Mouse (Mus musculus): Measurements from ENCODE around the gene Helb. TPM values are rescaled to one million over a fixed set of nuclear protein-coding genes. Genes with fewer than 3 reads are reported as not detected.
A peak's percentile ranks its signal among the peaks of the same experiment; 100 is the strongest.
"Not testable (repeated sequence)": the region's sequence is repeated elsewhere in the genome, so short reads cannot be mapped to it uniquely, and the experiment has no call there.

Gene Helb
- polyA plus RNA-seq, 1 experiment = 1.0 TPM

DNA sequence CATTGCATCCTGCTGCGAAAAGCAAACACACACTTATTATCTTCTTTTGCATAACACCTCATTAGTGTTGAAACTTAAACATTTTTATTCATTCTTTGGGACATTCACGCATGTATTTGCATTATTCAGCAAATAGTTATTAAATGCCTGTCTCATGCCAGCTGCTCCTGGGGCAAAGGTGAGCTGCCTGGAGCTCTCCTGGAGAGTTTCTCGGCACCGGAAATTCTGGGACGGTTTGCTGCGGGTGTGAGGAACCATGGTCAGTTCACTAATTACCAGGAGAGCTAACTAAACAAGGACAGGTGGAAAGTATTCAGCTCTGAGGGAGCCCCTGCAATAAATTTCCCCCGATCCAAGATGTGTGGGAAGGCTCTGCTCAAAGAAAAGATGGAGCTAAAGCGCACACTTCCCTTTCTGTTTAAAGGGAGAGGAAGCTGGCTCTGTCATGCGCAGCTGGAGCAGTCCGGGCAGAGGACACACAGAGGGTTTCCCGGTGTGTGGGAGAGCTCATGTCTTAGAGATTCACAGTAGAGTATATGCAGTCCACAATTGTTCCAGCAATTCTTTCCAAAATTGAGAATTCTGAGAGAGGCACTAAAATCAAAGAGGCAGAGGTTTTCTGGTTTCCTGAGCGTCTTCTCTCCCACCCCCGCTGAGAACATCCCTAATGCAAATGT is 16.0 kb upstream of the Helb start:
- Histone ChIP-seq H3K27me3 (ENCODE audit: control insufficient read depth) (peaks cover 5% of the 10 kb centered on the region), H3K4me3 (replicated peaks) (no peak overlapping the region), H3K36me3 (ENCODE audit: control insufficient read depth) (no peaks in the 10 kb centered on the region), H3K9me3 (ENCODE audit: control insufficient read depth, low read length) (no peaks in the 10 kb centered on the region), H3K4me1 (ENCODE audit: control insufficient read depth) (no peaks in the 10 kb centered on the region)
- TF ChIP-seq TAL1 (IDR thresholded peaks at IDR 0.05; ENCODE audit: low read length) (no peak), GATA1 (IDR thresholded peaks at IDR 0.05; ENCODE audit: low read length) (no peak)

DNA sequence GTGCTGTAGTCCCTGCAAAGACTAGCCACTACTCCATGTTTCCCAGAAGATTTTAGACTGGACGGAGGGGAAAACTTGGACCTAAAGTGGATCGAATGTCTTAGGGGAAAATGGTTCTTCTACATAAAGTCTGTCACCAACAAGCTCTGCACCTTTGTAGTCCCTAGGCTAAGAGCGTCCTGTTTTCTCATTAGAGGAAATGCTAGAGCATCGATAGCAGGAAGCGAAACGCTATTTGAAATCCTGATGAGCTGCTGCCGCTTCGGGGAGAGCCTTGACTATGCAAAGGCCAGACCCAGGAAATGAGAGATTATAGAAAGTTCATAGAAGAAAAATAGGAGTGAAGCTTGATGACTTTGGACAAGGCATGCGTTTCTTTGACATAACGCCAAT is 12.7 kb upstream of the Helb start:
- Histone ChIP-seq H3K4me1 (ENCODE audit: control insufficient read depth) (no peaks in the 10 kb centered on the region), H3K36me3 (ENCODE audit: control insufficient read depth) (no peaks in the 10 kb centered on the region), H3K9me3 (ENCODE audit: control insufficient read depth, low read length) (no peaks in the 10 kb centered on the region), H3K27me3 (ENCODE audit: control insufficient read depth) (peaks cover 5% of the 10 kb centered on the region), H3K4me3 (replicated peaks) (no peak overlapping the region)
- TF ChIP-seq TAL1 (IDR thresholded peaks at IDR 0.05; ENCODE audit: low read length) (no peak), GATA1 (IDR thresholded peaks at IDR 0.05; ENCODE audit: low read length) (no peak)

DNA sequence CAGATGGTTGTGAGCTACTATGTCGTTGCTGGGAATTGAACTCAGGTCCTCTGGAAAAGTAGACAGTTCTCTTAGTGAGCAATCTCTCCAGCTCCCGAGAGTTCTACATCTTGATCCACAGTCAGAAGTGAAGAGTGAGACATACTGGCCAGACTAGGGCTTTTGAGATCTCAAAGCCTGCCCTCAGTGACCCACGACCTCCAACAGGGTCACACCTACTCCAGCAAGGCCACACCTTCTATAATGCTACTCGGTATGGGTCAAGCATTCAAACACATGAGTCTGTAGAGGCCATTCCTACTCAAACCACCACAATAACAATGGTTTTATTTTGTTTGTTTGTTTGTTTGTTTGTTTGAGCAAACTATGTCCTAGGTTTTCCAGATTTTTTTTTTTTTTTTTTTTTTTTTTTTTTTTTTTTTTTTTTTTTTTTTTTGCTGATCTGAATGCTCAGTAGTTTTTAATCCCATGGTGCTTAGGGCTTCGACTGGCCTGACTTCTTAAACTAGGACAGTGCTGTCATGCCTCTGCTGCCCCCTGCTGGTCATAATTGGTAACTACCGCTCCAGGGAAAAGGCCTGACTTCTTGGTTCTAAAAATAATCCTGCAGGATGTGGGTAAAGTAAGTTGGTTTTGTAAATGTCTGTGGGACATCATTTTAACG is 12.1 kb upstream of the Helb start:
- no peak overlapping the region for H3K4me3 ChIP-seq (replicated peaks)
- H3K4me1 ChIP-seq (ENCODE audit: control insufficient read depth) = no peaks in the 10 kb centered on the region
- no peaks in the 10 kb centered on the region for H3K36me3 ChIP-seq (ENCODE audit: control insufficient read depth)
- no peak for TF ChIP-seq TAL1 (IDR thresholded peaks at IDR 0.05; ENCODE audit: low read length)
- TF ChIP-seq GATA1 (IDR thresholded peaks at IDR 0.05; ENCODE audit: low read length) = no peak
- H3K27me3 ChIP-seq (ENCODE audit: control insufficient read depth) = peaks cover 5% of the 10 kb centered on the region
- peaks cover 3% of the 10 kb centered on the region; the same call in 1 of the 2 replicates for H3K9me3 ChIP-seq (ENCODE audit: control insufficient read depth, low read length)

DNA sequence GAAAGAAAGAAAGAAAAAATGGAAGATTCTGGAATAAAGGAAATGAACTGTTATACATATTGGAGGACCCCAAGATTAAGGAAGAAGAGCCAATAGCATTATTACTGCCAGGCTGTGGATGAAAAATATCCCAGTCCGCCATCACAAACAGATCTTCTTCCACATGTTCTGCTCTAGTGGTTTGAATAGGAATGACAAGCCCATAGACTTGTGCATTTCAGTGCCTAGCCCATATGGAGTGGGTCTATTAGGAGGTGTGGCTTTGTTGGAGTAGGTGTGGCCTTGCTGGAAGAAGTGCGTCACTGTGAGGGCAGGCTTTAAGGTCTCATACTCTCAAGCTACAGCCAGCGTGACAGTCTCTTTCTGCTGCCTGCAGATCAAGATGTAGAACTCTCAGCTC is 10.9 kb upstream of the Helb start:
- H3K4me1 ChIP-seq (ENCODE audit: control insufficient read depth) = no peaks in the 10 kb centered on the region
- H3K4me3 ChIP-seq (replicated peaks) = no peak overlapping the region
- peaks cover 2% of the 10 kb centered on the region for H3K27me3 ChIP-seq (ENCODE audit: control insufficient read depth)
- H3K9me3 ChIP-seq (ENCODE audit: control insufficient read depth, low read length) = peaks cover 4% of the 10 kb centered on the region; the same call in 1 of the 2 replicates
- TF ChIP-seq GATA1 (IDR thresholded peaks at IDR 0.05; ENCODE audit: low read length) (no peak), TAL1 (IDR thresholded peaks at IDR 0.05; ENCODE audit: low read length) (no peak)
- H3K36me3 ChIP-seq (ENCODE audit: control insufficient read depth) = no peaks in the 10 kb centered on the region

DNA sequence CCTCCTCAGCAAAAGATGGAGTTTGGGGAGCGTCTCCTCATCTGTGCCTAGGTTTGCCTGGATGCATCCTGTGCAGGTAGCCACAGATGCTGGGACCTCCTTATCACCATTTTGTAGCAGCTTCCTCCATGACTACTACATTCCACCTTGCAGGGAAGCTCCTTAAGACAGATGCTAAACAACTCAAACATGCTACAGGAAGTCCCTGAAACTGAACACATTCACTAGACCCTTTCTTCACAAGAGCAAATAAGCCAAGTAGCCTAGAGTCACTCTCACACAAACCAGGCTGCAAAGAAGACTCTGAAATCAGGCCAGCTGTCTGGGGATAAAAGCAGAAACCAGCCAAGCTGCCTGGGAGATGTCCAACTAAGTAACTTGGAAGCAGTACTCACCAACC is 2.5 kb upstream of the Helb start:
- no peaks in the 10 kb centered on the region for H3K27me3 ChIP-seq (ENCODE audit: control insufficient read depth)
- TF ChIP-seq GATA1 (IDR thresholded peaks at IDR 0.05; ENCODE audit: low read length) = no peak
- no peak for TF ChIP-seq TAL1 (IDR thresholded peaks at IDR 0.05; ENCODE audit: low read length)

DNA sequence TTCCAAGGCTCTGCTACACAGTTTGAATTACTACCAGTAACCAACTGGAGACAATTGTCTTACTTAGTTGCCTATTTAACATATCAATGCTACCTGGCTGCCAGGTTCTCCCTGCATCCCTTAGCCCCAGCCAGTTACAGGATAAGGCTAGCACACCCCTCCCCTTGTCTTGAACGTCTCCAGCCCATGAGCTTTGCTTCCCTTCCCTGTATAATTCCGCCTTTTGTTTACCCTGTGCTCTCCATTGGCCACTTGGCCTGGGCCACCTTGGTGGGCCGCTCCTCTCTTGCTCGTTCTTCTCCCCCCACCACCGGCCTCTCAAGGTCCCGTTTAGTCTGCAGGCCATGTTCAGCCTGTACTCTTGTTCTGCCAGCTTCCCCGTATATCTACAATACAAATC is 1.7 kb upstream of the Helb start:
- H3K27me3 ChIP-seq (ENCODE audit: control insufficient read depth) = no peaks in the 10 kb centered on the region
- H3K9me3 ChIP-seq (ENCODE audit: control insufficient read depth, low read length) = no peaks in the 10 kb centered on the region
- H3K4me3 ChIP-seq (replicated peaks) = no peak overlapping the region
- TF ChIP-seq TAL1 (IDR thresholded peaks at IDR 0.05; ENCODE audit: low read length) (no peak), GATA1 (IDR thresholded peaks at IDR 0.05; ENCODE audit: low read length) (no peak)
- peaks cover 20% of the 10 kb centered on the region for H3K36me3 ChIP-seq (ENCODE audit: control insufficient read depth)
- H3K4me1 ChIP-seq (ENCODE audit: control insufficient read depth) = peaks cover 24% of the 10 kb centered on the region

More for the DNA sequence above, 2.5 kb upstream of the Helb start:
- Histone ChIP-seq H3K9me3 (ENCODE audit: control insufficient read depth, low read length) (peaks cover 4% of the 10 kb centered on the region; the same call in 1 of the 2 replicates), H3K36me3 (ENCODE audit: control insufficient read depth) (peaks cover 12% of the 10 kb centered on the region), H3K4me3 (replicated peaks) (no peak overlapping the region), H3K4me1 (ENCODE audit: control insufficient read depth) (peaks cover 24% of the 10 kb centered on the region)

DNA sequence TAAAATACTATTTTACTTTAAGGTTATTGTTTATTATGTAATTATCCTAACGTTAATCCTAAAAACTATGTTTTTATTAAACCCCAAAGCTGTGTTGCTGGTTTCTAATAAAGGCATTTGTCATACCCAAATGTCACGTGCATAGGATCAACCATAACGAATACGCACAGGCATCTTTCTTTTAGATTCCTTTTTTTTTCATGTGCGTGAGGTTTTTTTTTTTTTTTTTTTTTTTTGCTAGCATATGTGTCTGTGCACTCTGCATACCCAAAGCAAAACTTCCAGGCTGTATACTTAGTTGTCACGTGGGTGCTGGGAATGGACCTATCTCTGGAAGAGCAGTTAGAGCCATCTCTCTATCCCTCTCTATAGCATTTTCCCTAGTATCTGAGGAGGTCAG is 1.2 kb upstream of the Helb start:
- Histone ChIP-seq H3K9me3 (ENCODE audit: control insufficient read depth, low read length) (no peaks in the 10 kb centered on the region), H3K36me3 (ENCODE audit: control insufficient read depth) (peaks cover 25% of the 10 kb centered on the region), H3K27me3 (ENCODE audit: control insufficient read depth) (no peaks in the 10 kb centered on the region), H3K4me3 (replicated peaks) (no peak overlapping the region), H3K4me1 (ENCODE audit: control insufficient read depth) (peaks cover 24% of the 10 kb centered on the region)
- no peak for TF ChIP-seq TAL1 (IDR thresholded peaks at IDR 0.05; ENCODE audit: low read length)
- TF ChIP-seq GATA1 (IDR thresholded peaks at IDR 0.05; ENCODE audit: low read length) = no peak

DNA sequence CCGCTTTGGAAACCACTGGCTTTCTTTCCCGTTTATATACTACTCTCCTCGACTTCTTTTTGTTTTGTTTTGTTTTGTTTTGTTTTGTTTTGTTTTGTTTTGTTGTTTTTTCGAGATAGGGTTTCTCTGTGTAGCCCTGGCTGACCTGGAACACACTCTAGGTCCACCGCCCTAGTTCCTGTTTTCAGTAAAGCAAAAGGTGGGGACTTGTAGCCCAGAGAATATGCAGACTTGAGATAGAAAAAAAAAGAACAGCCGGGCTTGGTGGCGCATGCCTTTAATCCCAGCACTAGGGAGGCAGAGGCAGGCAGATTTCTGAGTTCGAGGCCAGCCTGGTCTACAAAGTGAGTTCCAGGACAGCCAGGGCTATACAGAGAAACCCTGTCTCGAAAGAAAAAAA is 695 bp upstream of the Helb start:
- Histone ChIP-seq H3K36me3 (ENCODE audit: control insufficient read depth) (peaks cover 30% of the 10 kb centered on the region), H3K4me3 (replicated peaks) (peak overlapping the region; percentile 68), H3K4me1 (ENCODE audit: control insufficient read depth) (peaks cover 24% of the 10 kb centered on the region)
- not testable (repeated sequence) for H3K27me3 ChIP-seq (ENCODE audit: control insufficient read depth); H3K9me3 ChIP-seq (ENCODE audit: control insufficient read depth, low read length)

DNA sequence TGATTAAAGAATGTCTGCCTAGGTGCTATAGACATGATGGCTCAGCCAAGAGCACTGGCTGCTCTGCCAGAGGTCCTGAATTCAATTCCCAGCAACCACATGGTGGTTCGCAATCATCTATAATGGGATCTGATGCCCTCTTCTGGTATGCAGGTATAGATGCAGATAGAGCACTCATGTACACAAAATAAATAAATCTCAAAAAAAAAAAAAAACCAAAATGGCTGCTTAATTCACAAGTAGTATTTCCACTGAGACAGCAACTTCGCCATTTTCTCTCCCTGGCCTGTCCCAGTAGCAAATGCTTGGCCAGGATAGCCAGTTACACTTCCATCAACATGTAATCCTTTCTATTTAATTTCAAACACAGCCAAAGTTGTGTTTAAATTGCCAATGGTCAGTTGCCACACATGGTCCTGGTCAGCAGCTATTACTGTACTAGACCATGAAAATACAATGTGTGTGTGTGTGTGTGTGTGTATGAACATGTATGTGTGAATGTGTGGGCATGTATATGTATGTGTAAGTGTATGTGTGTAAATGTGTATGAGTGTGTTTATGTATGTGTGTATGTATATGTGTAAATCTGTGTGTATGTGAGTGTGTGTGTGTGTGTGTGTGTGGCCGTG is 982 bp downstream of the Helb start:
- Histone ChIP-seq H3K4me1 (ENCODE audit: control insufficient read depth) (peaks cover 24% of the 10 kb centered on the region), H3K9me3 (ENCODE audit: control insufficient read depth, low read length) (no peaks in the 10 kb centered on the region), H3K36me3 (ENCODE audit: control insufficient read depth) (peaks cover 47% of the 10 kb centered on the region), H3K4me3 (replicated peaks) (peak overlapping the region; percentile 68), H3K27me3 (ENCODE audit: control insufficient read depth) (no peaks in the 10 kb centered on the region)
- TF ChIP-seq TAL1 (IDR thresholded peaks at IDR 0.05; ENCODE audit: low read length) = no peak
- no peak for TF ChIP-seq GATA1 (IDR thresholded peaks at IDR 0.05; ENCODE audit: low read length)

All from erythroblast, embryonic 14.5 days (primary cell).